ENCODE assay signal across 1 mouse cellular context in the genomic region with DNA sequence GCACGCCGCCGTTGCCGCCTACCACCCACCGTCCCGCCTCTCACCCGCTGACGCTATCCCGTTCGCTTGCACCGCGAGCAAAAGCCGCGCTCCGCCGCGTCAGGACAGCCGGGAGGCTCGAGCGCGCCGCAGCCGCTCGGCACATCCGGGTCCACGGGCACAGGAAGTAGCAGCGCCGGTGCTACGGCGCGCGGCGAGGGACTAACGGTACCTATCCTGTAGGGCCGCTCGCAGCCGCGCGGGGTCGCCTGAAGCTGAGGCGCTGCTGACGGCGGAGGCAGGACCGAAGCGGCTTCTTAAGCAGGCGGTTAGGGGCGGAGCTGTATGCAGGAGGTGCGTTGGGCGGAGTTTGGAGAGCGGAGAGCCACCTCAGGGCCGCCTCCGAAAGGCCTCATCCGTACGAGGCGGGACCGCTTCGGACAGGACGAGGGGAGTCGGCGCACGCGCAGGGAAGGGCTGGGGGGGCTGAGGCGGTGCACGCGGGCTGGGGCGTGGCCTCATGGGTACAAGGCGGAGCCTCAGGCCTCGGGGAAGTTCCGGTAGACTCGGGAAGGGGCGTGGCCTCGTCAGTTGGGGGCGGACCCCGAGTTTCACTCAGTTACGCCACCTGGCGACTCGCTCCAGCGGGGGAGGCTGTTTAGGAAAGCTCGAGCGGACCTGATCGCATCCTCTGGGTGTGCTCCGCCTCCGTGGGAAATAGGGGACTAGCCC.
A peak's percentile ranks its signal among the peaks of the same experiment; 100 is the strongest.
TF ChIP-seq lines count a peak whose summit lies in the region.

Ep400 (minus strand) TSS at position 270 of the 711 bp plus-strand sequence.

TF ChIP-seq in MEL, 35 proteins besides CTCF, POLR2A, EP300 and RAD21 (continued from another document):
- TF ChIP-seq JUND (IDR thresholded peaks at IDR 0.05; ENCODE audit: low read depth, low read length) (no peak), MAZ (IDR thresholded peaks at IDR 0.05; ENCODE audit: low read depth, low read length) (peak; percentile 73; the same call in 1 of the 2 replicates), MAFK (IDR thresholded peaks at IDR 0.05; ENCODE audit: borderline replicate concordance, low read depth, low read length) (no peak), NELFE (IDR thresholded peaks at IDR 0.05; ENCODE audit: low read depth, low read length) (peak; percentile 91), RCOR1 (IDR thresholded peaks at IDR 0.05; ENCODE audit: low read depth, low read length) (peak; percentile 39), CHD2 (IDR thresholded peaks at IDR 0.05; ENCODE audit: low read length) (no peak), MYB (IDR thresholded peaks at IDR 0.05; ENCODE audit: low read depth, low read length) (peak; percentile 73; the same call in 1 of the 2 replicates), ZMIZ1 (IDR thresholded peaks at IDR 0.05; ENCODE audit: low read depth, low read length) (peak; percentile 83), GABPA (IDR thresholded peaks at IDR 0.05; ENCODE audit: low read depth, low read length) (no peak), MYC (IDR thresholded peaks at IDR 0.05; ENCODE audit: low read depth, low read length) (peak; percentile 49; the same call in 1 of the 2 replicates), TBP (IDR thresholded peaks at IDR 0.05; ENCODE audit: low read depth, low read length) (peak; percentile 87), CHD1 (IDR thresholded peaks at IDR 0.05; ENCODE audit: low read depth, low read length) (no peak), GATA1 (IDR thresholded peaks at IDR 0.05; ENCODE audit: low read depth, low read length) (no peak), TCF12 (IDR thresholded peaks at IDR 0.05; ENCODE audit: low read depth, low read length) (peak; percentile 70)
